Mouse (Mus musculus) kidney, adult 2 months (tissue): Measurements from ENCODE around the gene Ikzf4. TPM values are rescaled to one million over a fixed set of nuclear protein-coding genes. Genes with fewer than 3 reads are reported as not detected.
A peak's percentile ranks its signal among the peaks of the same experiment; 100 is the strongest.

Experiments
- DNase-seq: peaks from one replicate; pipeline ENCODE4 v3.0.0; 2021
- H3K27ac ChIP-seq: fragments of 200-500 bp; 2 replicates; pipeline ENCODE4 v1.5.1; 2012; ENCODE audit warnings: low read depth, low read length, control low read depth, inconsistent platforms; ENCODE audit not compliant: insufficient read depth
- H3K27me3 ChIP-seq: fragments of 200-500 bp; replicated peaks from 2 replicates; pipeline ENCODE4 v1.6.1; 2012; ENCODE audit warnings: mild to moderate bottlenecking, moderate library complexity, low read length, inconsistent platforms; ENCODE audit not compliant: control insufficient read depth, insufficient read depth
- H3K36me3 ChIP-seq: fragments of 200-500 bp; 2 replicates; pipeline ENCODE4 v1.6.1; 2012; ENCODE audit warnings: mild to moderate bottlenecking, moderate library complexity, low read length, inconsistent platforms; ENCODE audit not compliant: control insufficient read depth, insufficient read depth
- H3K4me1 ChIP-seq: fragments of 200-500 bp; 2 replicates; pipeline ENCODE4 v1.6.1; 2011; ENCODE audit warnings: low read length; ENCODE audit not compliant: control insufficient read depth, insufficient read depth
- H3K4me3 ChIP-seq: fragments of 200-500 bp; 2 replicates; pipeline ENCODE4 v1.5.1; 2011; ENCODE audit warnings: mild to moderate bottlenecking, low read depth, low read length, control low read depth; ENCODE audit not compliant: insufficient read depth
- CTCF ChIP-seq: fragments of 200-500 bp; conservative IDR thresholded peaks from 2 replicates; pipeline ENCODE4 v1.5.1; 2011; ENCODE audit warnings: low read depth, mild to moderate bottlenecking, control low read depth, low read length, moderate library complexity, mixed read lengths; ENCODE audit not compliant: insufficient read depth, insufficient read length
- POLR2A ChIP-seq: fragments of 200-500 bp; IDR thresholded peaks from one replicate; pipeline ENCODE4 v1.6.1; 2011; ENCODE audit warnings: low read depth, low read length, control low read depth
- WGBS: fragments of 180-500 bp; shearing (Covaris S2); methylation state at CpG from one replicate; pipeline ENCODE4 v1.1.7; 2018; 5-methylcytosine and 5-hydroxymethylcytosine counted together
- polyA plus RNA-seq: library from polyadenylated mRNA; depleted of rRNA; stranded (reverse); fragments of >200 nt; gene quantifications from 2 replicates; pipeline ENCODE4 v1.2.3, GENCODE M21; 2012; rRNA removed

Gene Ikzf4
- polyA plus RNA-seq, 1 experiment = 3.2 TPM

- Histone ChIP-seq H3K4me1 (peaks cover 19% of the 10 kb centered on the region), H3K27me3 (no peaks in the 10 kb centered on the region), H3K36me3 (peaks cover 3% of the 10 kb centered on the region; the same call in 1 of the 2 replicates), H3K4me3 (peak overlapping the region; percentile 8; the same call in 1 of the 2 replicates), H3K27ac (peak overlapping the region; percentile 77)
- DNase-seq = peak; percentile 83
- no peak for TF ChIP-seq CTCF
- no peak for TF ChIP-seq POLR2A
- 9% methylated on average over 4 of the region's 4 CpGs for WGBS
Observed at GRCm38 (mm10) chr10:128584386-128584785, 61.4 kb downstream of the Ikzf4 start.

DNA sequence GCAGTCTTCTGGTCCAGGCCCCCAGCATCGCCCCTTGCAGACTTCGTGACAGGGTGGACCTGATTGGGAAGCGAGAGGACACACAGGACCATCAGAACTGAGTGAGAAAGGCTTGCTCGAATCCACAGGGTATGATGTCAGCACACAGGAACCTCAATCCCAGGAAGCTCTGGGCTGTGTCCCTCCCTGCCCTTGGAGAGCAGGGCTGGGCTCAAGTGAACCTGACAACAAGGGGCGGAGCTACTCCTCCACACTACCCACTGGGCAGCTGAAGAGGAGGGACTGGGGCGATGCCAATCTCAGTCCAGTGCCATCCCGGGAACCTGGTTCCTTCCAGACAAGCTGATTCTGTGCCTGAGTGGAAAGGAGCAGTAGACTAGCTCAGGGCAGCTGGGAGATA is 62.1 kb downstream of the Ikzf4 start:
- TF ChIP-seq CTCF (no peak), POLR2A (no peak)
- Histone ChIP-seq H3K4me3 (peak overlapping the region; percentile 8; the same call in 1 of the 2 replicates), H3K4me1 (peaks cover 19% of the 10 kb centered on the region), H3K36me3 (peaks cover 4% of the 10 kb centered on the region; the same call in 1 of the 2 replicates), H3K27ac (peak overlapping the region; percentile 77), H3K27me3 (no peaks in the 10 kb centered on the region)
- WGBS = 16% methylated on average over 7 of the region's 7 CpGs
- peak; percentile 95 for DNase-seq

Other genes with a start within 250 kb of the Ikzf4 start
- 114 and 137 TPM in 2 replicates for gene Slc39a5, start 244.8 kb downstream of the Ikzf4 start, polyA plus RNA-seq
- 33.2 and 37.8 TPM in 2 replicates for gene Nabp2, start 234.5 kb downstream of the Ikzf4 start, polyA plus RNA-seq
- 19.5 and 19.6 TPM in 2 replicates for gene Rnf41, start 234.3 kb downstream of the Ikzf4 start, polyA plus RNA-seq
- gene Smarcc2, start 186.7 kb downstream of the Ikzf4 start, polyA plus RNA-seq = 81.3 and 81.4 TPM in 2 replicates
- gene Myl6, start 151.8 kb downstream of the Ikzf4 start, polyA plus RNA-seq = 897 and 1,416 TPM in 2 replicates
- gene Myl6b, start 147.3 kb downstream of the Ikzf4 start, polyA plus RNA-seq = 8.4 and 10.6 TPM in 2 replicates
- 24.5 and 25.5 TPM in 2 replicates for gene Esyt1, start 120.1 kb downstream of the Ikzf4 start, polyA plus RNA-seq
- 10.0 and 11.3 TPM in 2 replicates for gene Zc3h10, start 98.2 kb downstream of the Ikzf4 start, polyA plus RNA-seq
- gene Rpl41, start 96.7 kb downstream of the Ikzf4 start, polyA plus RNA-seq = 1,799 and 2,275 TPM in 2 replicates
- gene Pa2g4, start 80.0 kb downstream of the Ikzf4 start, polyA plus RNA-seq = 18.5 and 25.1 TPM in 2 replicates
- gene Erbb3, start 56.3 kb downstream of the Ikzf4 start, polyA plus RNA-seq = 26.9 and 30.2 TPM in 2 replicates
- 520 and 798 TPM in 2 replicates for gene Rps26, start 19.2 kb downstream of the Ikzf4 start, polyA plus RNA-seq
- 76.3 and 84.1 TPM in 2 replicates for gene Suox, start 28.1 kb upstream of the Ikzf4 start, polyA plus RNA-seq
- gene Rab5b, start 50.3 kb upstream of the Ikzf4 start, polyA plus RNA-seq = 101 and 111 TPM in 2 replicates
- gene Pmel, start 58.2 kb upstream of the Ikzf4 start, polyA plus RNA-seq = 0.61 and 1.0 TPM in 2 replicates
- 12.4 and 12.7 TPM in 2 replicates for gene Cdk2, start 59.0 kb upstream of the Ikzf4 start, polyA plus RNA-seq
- 17.4 and 24.5 TPM in 2 replicates for gene Dgka, start 98.9 kb upstream of the Ikzf4 start, polyA plus RNA-seq
- gene Pym1, start 101.9 kb upstream of the Ikzf4 start, polyA plus RNA-seq = 17.6 and 20.0 TPM in 2 replicates
- 1.7 and 2.5 TPM in 2 replicates for gene Mmp19, start 144.9 kb upstream of the Ikzf4 start, polyA plus RNA-seq
- gene Dnajc14, start 158.1 kb upstream of the Ikzf4 start, polyA plus RNA-seq = 16.2 and 17.3 TPM in 2 replicates
- gene Tmem198b, start 158.4 kb upstream of the Ikzf4 start, polyA plus RNA-seq = 10.0 and 11.8 TPM in 2 replicates
- 5.6 and 13.7 TPM in 2 replicates for gene Sarnp, start 171.3 kb upstream of the Ikzf4 start, polyA plus RNA-seq
- gene Ormdl2, start 175.7 kb upstream of the Ikzf4 start, polyA plus RNA-seq = 82.9 and 92.1 TPM in 2 replicates
- gene Gdf11, start 245.7 kb upstream of the Ikzf4 start, polyA plus RNA-seq = 2.5 and 2.9 TPM in 2 replicates